Mouse (Mus musculus) ES-E14 (cell line): ENCODE results near the gene Fndc10. TPM values are rescaled to one million over a fixed set of nuclear protein-coding genes. Genes with fewer than 3 reads are reported as not detected.
"Not testable (repeated sequence)": the region's sequence is repeated elsewhere in the genome, so short reads cannot be mapped to it uniquely, and the experiment has no call there.

Experiments used
- DNase-seq: peaks from one replicate; pipeline ENCODE4 v3.0.0-alpha.2; 2013; ENCODE audit warnings: low read depth, low spot score
- H3K27ac ChIP-seq: 2 replicates; pipeline ENCODE4 v1.5.1; 2012; ENCODE audit warnings: low read depth, mild to moderate bottlenecking, low read length, moderate library complexity, mixed read lengths; ENCODE audit not compliant: poor library complexity, insufficient read depth, severe bottlenecking
- H3K36me3 ChIP-seq: 2 replicates; pipeline ENCODE4 v1.6.1; 2012; ENCODE audit warnings: mild to moderate bottlenecking, low read length, moderate library complexity, mixed read lengths; ENCODE audit not compliant: control insufficient read depth, poor library complexity, insufficient read depth, severe bottlenecking
- H3K4me1 ChIP-seq, 2 experiments: fragments of 150-350 bp in 1 of 2; sonication (generic) in 1 of 2; 2 replicates each; pipeline ENCODE4 v1.6.1; 2012; ENCODE audit warnings: low read length in 2 of 2, mild to moderate bottlenecking in 1 of 2, mixed read lengths in 1 of 2; ENCODE audit not compliant: control insufficient read depth in 2 of 2, insufficient read depth in 2 of 2, poor library complexity in 1 of 2
- H3K4me3 ChIP-seq, 2 experiments: fragments of 150-350 bp in 1 of 2; sonication (generic) in 1 of 2; 2 replicates each; pipeline ENCODE4 v1.5.1; 2012; ENCODE audit warnings: low read length in 2 of 2, low read depth in 1 of 2, mild to moderate bottlenecking in 1 of 2, mixed read lengths in 1 of 2; ENCODE audit not compliant: insufficient read depth in 1 of 2, poor library complexity in 1 of 2, severe bottlenecking in 1 of 2
- H3K9ac ChIP-seq: 2 replicates; pipeline ENCODE4 v1.6.1; 2012; ENCODE audit warnings: low read depth, mild to moderate bottlenecking, low read length, mixed read lengths; ENCODE audit not compliant: poor library complexity, insufficient read depth, severe bottlenecking
- H3K9me3 ChIP-seq: fragments of 150-350 bp; sonication (generic); 2 replicates; pipeline ENCODE4 v1.6.1; 2012; ENCODE audit warnings: low read depth, mild to moderate bottlenecking, low read length; ENCODE audit not compliant: control insufficient read depth, insufficient read depth
- CHD2 ChIP-seq: IDR thresholded peaks from 2 replicates; pipeline ENCODE4 v1.6.1; 2014; ENCODE audit warnings: mild to moderate bottlenecking, low read depth, low read length, inconsistent platforms
- HCFC1 ChIP-seq: IDR thresholded peaks from 2 replicates; pipeline ENCODE4 v1.6.1; 2012; ENCODE audit warnings: low read length, inconsistent platforms, borderline replicate concordance; ENCODE audit not compliant: insufficient read depth
- MAFK ChIP-seq: IDR thresholded peaks from 2 replicates; pipeline ENCODE4 v1.6.1; 2014; ENCODE audit warnings: mild to moderate bottlenecking, low read depth, low read length, inconsistent platforms; ENCODE audit not compliant: insufficient read depth
- ZC3H11A ChIP-seq: IDR thresholded peaks from 2 replicates; pipeline ENCODE4 v1.6.1; 2012; ENCODE audit warnings: low read depth, mild to moderate bottlenecking, inconsistent platforms, low read length, borderline replicate concordance
- ZNF384 ChIP-seq: IDR thresholded peaks from 2 replicates; pipeline ENCODE4 v1.6.1; 2012; ENCODE audit warnings: low read depth, low read length, inconsistent platforms
- in situ Hi-C, 2 experiments: fragments of 600-800 bp; cut with MboI; formaldehyde crosslinking; loops; one replicate each; pipeline ENCODE4 v1.15.1; 2025; ENCODE audit warnings: low sequenced_read_pairs in 2 of 2, inconsistent platforms in 1 of 2; ENCODE audit not compliant: unreplicated experiment in 2 of 2
- total RNA-seq: library from RNA; depleted of rRNA; stranded (reverse); fragments of 300-350 nt; gene quantifications from 2 replicates; pipeline ENCODE4 v1.2.3, GENCODE M21; 2012; rRNA removed

Fndc10 gene
- 10.0 and 22.1 TPM in 2 replicates for total RNA-seq

DNA sequence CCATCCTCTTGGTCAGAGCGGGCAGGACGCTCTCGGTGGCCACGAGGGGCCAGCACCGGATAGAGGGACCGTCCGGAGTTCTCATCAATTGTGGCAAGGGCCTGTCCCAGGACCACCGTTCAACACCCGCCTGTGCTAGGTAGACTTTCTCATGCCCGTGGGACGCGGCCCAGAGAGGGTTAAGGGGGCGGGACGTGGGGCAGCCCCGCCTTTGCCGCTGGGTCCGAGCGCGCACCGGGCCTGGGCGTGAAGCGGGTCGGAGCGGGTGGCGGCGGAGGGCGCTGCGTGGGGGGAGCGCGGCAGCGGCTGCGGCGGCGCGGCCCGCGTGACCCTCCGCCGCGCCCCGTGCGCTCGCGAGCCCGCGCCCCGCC, at the start of gene Fndc10:
Gene Fndc10, plus strand, starts transcription at position 232 of the 371 bp plus-strand sequence.
- in situ Hi-C loops: no loop called here
- peak; percentile 35 for DNase-seq
- Histone ChIP-seq H3K36me3 (peaks cover 3% of the 10 kb centered on the region; the same call in 1 of the 2 replicates), H3K27ac (no peak within 1 kb of the TSS; the same call in 1 of the 2 replicates), H3K9me3 (no peaks in the 10 kb centered on the region), H3K4me3 (peak within 1 kb of the TSS; percentile 69 to 84), H3K4me1 (peaks cover 0 to 20% of the 10 kb centered on the region in 2 experiments; a peak in 1 of 4 replicates), H3K9ac (peak within 1 kb of the TSS; percentile 71)
- TF ChIP-seq ZNF384 (no peak), HCFC1 (peak; percentile 42; the same call in 1 of the 2 replicates)

DNA sequence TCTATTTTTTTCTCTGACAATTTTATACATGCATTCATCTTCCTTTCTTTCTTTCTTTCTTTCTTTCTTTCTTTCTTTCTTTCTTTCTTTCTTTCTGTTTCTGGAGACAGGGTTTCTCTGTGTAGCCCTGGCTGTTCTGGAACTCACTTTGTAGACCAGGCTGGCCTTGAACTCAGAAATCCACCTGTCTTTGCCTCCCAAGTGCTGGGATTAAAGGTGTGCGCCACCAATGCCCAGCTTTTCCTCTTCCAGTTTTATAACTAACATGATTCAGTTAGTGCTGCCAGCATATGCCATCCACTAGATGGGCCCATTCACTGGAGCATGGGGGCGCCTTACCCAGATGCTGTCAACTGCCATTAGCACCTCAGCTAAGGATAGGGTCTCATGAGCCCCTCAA, 48.8 kb upstream of the Fndc10 start, which contains the start of gene Gm10563:
Gene Gm10563, minus strand, starts transcription at position 101 of the 400 bp plus-strand sequence.
- H3K27ac ChIP-seq, DNase-seq, H3K4me1 ChIP-seq, H3K4me3 ChIP-seq, H3K9me3 ChIP-seq, in situ Hi-C loops, H3K9ac ChIP-seq: not testable (repeated sequence)
- peaks cover 58% of the 10 kb centered on the region for H3K36me3 ChIP-seq

DNA sequence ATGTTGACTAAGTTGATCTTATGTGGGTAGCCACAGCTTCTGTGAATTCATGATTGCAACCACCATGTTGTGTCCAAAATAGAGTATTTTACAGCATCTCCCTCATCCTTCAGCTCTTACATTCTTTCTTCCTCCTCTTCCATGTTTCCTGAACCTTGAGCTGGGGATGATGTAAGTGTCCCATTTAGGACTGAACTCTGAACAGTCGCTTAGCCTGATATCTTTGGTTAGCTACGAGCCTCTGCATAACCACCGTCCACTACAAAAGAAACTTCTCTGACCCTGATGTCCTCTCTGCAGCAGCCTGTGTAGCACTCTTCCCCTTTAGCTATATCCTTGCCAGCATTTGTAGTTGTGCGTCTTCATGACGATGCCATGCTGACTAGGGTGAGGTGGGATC, 48.4 kb upstream of the Fndc10 start:
- Histone ChIP-seq H3K4me3 (no peak overlapping the region), H3K36me3 (peaks cover 58% of the 10 kb centered on the region), H3K9ac (no peak overlapping the region), H3K9me3 (no peaks in the 10 kb centered on the region), H3K4me1 (no peaks in the 10 kb centered on the region), H3K27ac (no peak overlapping the region)
- in situ Hi-C loops: no loop called here
- no peak for TF ChIP-seq CHD2
- TF ChIP-seq HCFC1: no peak
- no peak for TF ChIP-seq MAFK
- no peak for TF ChIP-seq ZNF384
- TF ChIP-seq ZC3H11A: no peak
- DNase-seq: no peak

DNA sequence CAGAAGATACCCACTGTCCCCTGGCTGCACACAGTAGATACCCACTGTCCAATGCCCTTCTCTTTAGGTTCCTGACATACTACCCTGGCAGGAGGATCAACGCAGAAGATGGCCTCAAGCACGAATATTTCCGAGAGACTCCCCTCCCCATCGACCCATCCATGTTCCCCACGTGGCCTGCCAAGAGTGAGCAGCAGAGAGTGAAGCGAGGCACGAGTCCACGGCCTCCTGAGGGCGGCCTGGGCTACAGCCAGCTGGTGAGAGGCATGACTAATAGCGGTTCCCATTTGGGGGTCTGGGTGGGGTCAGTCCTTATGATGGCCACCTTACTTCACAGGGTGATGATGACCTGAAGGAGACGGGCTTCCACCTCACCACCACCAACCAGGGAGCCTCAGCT, 44.8 kb upstream of the Fndc10 start:
- in situ Hi-C loops: no loop called here
- DNase-seq: no peak
- Histone ChIP-seq H3K27ac (no peak overlapping the region), H3K9ac (no peak overlapping the region), H3K4me3 (no peak overlapping the region), H3K36me3 (peaks cover 47% of the 10 kb centered on the region), H3K9me3 (no peaks in the 10 kb centered on the region), H3K4me1 (peaks cover 3 to 19% of the 10 kb centered on the region in 2 experiments; a peak in 3 of 4 replicates)
- TF ChIP-seq ZNF384 (no peak), ZC3H11A (no peak), MAFK (no peak), CHD2 (no peak), HCFC1 (no peak)

DNA sequence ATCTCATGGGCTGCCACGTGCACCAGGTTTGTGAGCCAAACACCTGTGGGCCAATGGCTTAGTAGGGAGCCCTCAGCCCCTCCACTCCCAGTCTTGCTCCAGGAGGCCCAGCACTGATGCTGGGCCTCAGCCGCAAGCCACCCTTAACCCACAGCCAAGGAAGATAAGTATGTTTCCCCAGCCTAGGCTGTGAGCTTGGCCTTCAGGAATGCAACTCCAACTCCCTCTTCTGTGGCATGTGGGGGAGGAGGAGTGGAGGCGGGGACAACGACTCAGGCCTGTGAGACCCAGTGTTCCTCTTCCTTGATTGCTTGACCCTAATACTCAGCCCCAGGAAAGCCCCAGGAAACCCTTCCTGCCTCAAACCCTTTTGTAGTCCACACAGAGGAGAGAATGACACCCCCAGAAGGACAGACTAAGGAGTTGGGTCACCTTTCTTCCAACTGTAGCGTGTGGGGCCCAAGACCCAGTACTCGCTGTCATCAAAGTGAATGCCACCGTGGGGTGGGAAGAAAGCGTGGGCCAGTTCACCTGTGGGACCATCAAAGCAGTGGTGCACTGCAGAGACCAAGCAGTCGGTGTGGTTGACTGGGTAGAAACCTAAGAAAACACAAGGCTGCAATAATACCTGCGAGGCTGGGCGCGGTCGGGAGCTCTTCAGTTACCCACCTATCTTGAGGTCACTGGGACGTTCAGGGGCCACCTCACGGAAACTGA, 42.4 kb upstream of the Fndc10 start:
- H3K4me1 ChIP-seq: peaks cover 3 to 25% of the 10 kb centered on the region in 2 experiments; a peak in 3 of 4 replicates

More for the DNA sequence above, 42.4 kb upstream of the Fndc10 start:
- in situ Hi-C loops: no loop called here
- Histone ChIP-seq H3K36me3 (peaks cover 48% of the 10 kb centered on the region), H3K27ac (0 out of 2 replicates have a peak overlapping the region, but pooled peaks have one; percentile 15), H3K4me3 (peak overlapping the region; percentile 69 to 72; a peak in 2 of 4 replicates), H3K9me3 (no peaks in the 10 kb centered on the region), H3K9ac (0 out of 2 replicates have a peak overlapping the region, but pooled peaks have one; percentile 1)
- no peak for DNase-seq
- no peak for TF ChIP-seq ZNF384
- no peak for TF ChIP-seq ZC3H11A
- no peak for TF ChIP-seq MAFK
- no peak for TF ChIP-seq HCFC1
- no peak for TF ChIP-seq CHD2
